Mouse (Mus musculus) adrenal gland, adult 8-10 months (tissue): ENCODE data around the gene Esp6. TPM values are rescaled to one million over a fixed set of nuclear protein-coding genes. Genes with fewer than 3 reads are reported as not detected.
"Not testable (repeated sequence)": the region's sequence is repeated elsewhere in the genome, so short reads cannot be mapped to it uniquely, and the experiment has no call there.

Experiments
- DNase-seq: peaks from one replicate; pipeline ENCODE4 v3.0.0; 2022
- total RNA-seq, 4 experiments: library from RNA; stranded (reverse); gene quantifications; 2 replicates each; pipeline ENCODE4 v1.2.4; 2022

The Esp6 gene
- not detected for total RNA-seq

DNA sequence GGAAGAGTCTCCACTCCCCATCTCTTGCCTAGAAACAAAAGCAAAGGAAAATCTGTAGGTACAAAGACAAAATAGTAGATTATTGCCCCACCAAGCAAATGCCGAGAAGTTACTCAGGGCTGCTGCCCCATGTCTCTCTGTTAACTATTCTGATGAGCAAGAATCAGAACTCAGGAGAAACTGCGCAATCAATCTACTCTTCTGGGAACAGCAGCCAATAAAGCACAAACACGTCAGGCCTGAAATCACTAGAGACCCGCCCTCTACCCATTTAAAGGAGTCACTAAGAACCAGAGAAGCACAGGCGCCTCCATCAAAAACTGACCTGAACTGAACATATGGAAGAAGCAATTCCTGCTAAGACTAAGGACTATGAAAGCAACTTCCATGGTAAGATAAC, at the start of gene Esp6:
TSS of gene Esp6 (plus strand) at position 301 of the 400 bp plus-strand sequence.
- DNase-seq = no peak

DNA sequence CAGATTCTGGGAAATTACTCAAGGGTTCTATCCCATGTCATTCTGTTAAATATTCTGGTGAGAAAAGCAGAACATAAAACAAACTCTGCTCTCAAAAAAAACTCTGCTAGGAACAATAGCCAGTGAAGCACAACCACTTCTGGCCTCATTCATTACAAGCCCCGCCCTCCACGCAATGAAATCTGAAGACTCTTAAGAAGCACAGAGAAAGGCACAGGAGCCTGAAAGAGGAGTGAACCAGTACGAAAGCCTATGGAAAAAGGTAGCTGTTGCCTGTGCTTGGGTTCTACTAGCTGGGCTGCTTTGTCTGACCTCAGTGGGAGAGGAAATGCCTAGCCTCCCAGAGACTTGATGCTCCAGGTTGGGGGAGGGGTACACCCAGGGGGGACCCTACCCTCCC, 41.5 kb upstream of the Esp6 start, which contains the start of gene Esp8:
TSS of gene Esp8 (plus strand) at position 205 of the 400 bp plus-strand sequence.
- DNase-seq = no peak

DNA sequence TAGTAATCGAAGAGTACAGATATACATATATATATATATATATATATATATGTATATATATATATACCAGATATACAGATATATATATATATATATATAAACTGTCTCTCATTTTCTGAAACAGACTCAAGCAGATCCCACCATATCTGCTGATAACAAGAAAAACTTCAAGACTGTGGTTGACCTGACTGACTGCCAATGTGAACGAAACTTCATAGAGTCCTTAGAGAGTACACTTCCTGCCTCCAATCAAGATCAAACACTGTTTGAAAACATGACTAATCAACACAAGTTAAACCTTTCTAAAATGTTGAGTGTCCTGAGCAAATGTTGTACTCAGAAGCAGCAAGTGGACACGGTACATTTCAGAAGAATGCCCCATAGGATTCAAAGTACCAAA, 31.5 kb upstream of the Esp6 start:
- DNase-seq = no peak

DNA sequence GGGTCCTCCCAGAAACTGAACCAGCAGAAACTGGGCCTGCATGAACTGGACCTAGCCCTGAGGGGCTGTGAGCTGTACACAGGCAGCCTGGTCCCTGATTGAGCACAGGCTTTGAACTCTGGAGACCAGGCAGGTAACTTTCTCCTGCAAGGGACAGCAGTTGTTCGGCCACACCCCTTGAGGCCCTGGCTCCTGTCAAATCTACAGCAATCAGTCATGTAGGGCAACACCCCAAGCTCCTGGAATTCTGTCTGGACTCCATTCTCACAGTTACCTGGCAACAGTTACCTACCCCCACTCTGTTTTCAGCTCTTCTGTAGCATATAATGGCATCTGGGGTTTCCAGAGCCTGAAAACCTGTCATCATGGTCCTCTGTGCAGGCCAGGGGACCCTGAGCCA, 30.2 kb upstream of the Esp6 start:
- DNase-seq = no peak

DNA sequence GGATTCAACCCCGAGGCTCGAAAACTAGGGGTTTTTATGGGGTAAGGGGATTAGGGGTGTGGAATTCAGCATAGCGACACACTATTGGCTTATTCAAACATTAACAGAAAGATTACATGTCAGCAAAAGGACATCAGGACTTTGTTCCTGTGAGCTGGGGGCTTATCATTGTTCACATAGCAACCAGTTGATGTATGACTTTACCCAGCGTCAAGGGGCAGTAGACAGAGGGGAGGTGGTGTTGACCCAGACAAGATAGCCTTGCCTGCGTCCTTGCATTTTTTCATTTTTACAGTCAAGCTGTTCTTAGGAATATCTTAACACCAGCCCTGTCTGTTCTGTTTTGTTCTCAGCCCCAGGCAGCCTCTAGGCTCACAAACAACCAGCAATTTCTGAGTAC, 14.3 kb upstream of the Esp6 start:
- DNase-seq = not testable (repeated sequence)

DNA sequence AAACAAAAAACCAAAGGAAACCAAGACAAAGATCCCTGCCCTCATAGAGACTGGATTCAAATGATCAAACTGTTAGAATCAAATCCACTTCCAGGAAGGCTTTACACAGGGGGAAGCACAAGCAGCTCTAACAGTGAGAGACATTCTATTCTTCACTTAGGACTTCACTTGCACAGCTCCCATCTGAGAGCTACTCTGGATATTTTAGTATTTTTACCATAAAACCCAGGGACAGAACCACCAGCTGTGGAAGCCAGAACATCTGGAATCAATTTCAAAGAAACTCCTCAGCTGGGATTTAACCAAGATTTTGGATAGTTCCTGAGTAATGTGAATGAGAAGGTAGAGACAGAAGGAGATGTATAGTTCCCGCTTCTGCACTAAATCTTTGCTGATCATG, 7.8 kb upstream of the Esp6 start:
- DNase-seq = no peak

DNA sequence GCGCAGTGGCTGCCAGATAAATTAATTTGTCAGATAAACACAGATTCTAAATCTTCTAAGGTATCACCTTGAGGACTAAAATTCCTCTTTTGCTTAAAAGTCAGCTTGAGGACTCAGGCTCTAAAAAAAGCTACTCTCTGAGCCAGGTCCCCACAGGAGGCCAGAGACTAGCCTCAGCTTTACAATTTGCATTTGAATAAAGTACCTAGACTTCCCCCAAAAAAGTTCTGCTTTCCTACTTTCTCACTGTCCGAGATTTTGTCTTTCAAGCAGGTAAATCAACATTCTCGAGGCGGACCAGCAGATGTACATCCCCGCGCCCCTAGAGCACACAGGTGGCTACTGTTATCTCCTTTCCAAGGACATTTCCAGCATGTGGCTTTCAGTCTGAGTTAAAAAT, 22.6 kb downstream of the Esp6 start:
- not testable (repeated sequence) for DNase-seq

DNA sequence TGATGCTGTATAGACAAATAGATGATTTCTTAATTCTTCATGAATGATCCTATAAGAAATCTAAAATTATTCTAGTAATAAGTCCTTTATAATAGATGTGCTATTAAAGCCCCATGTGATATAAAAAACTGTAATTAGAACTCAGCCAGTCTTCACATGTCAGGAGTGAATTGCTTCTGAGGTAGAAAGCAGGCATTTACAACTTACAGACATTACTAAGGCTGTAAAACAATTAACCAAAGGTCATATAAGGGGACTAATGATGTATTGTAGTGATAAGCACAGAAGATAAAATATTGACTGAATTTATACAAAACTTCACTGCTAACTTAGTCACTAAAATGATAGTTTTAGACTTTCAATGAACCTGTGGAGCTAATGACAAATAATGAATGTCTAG, 30.0 kb downstream of the Esp6 start:
- DNase-seq = no peak

DNA sequence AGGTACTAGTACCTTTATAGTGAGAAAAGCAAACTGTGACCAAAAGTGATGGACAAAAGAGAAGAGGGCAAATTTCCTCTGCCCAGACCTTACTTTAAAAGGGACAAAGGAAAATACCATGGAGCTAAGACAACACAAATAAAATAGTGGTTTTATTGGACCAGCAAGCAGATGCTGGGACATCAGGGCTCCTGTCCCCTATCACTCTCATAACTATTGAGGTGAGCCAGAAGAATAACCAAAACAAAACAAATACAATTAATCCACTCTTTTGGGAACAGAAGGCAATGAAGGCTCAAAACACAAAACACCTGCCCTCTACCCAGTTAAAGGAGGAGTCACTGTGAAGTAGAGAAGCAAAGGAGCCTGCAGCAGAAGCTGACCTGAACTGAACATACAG, 37.0 kb downstream of the Esp6 start, which contains the start of gene Esp4:
TSS of gene Esp4 (plus strand) at position 301 of the 400 bp plus-strand sequence.
- DNase-seq = no peak

Other genes with a start within 250 kb of the Esp6 start
- not detected for gene Crisp1, start 242.3 kb upstream of the Esp6 start, total RNA-seq
- gene Esp8, start 41.5 kb upstream of the Esp6 start, total RNA-seq = not detected
- gene Esp4, start 37.1 kb downstream of the Esp6 start, total RNA-seq = not detected
- gene Esp3, start 70.6 kb downstream of the Esp6 start, total RNA-seq = not detected
- not detected for gene Esp1, start 165.6 kb downstream of the Esp6 start, total RNA-seq
- gene Crisp2, start 245.5 kb downstream of the Esp6 start, total RNA-seq = not detected
- gene Rhag, start 249.6 kb downstream of the Esp6 start, total RNA-seq = not detected